Mouse (Mus musculus) brain, adult 2 months (tissue): Measurements from ENCODE around the gene Tnip1.
"Not testable (repeated sequence)": the region's sequence is repeated elsewhere in the genome, so short reads cannot be mapped to it uniquely, and the experiment has no call there.

ENCODE experiments used
- DNase-seq: peaks from one replicate; pipeline ENCODE4 v3.0.0; 2011; ENCODE audit warnings: low read depth, low spot score

Gene Tnip1

GRCm38 (mm10) chr11:54910081-54910665 lies 52.5 kb downstream of the Tnip1 start:
- no peak for DNase-seq

- no peak for DNase-seq
Measured at GRCm38 (mm10) chr11:54909273-54909672, 53.4 kb downstream of the Tnip1 start.

DNA sequence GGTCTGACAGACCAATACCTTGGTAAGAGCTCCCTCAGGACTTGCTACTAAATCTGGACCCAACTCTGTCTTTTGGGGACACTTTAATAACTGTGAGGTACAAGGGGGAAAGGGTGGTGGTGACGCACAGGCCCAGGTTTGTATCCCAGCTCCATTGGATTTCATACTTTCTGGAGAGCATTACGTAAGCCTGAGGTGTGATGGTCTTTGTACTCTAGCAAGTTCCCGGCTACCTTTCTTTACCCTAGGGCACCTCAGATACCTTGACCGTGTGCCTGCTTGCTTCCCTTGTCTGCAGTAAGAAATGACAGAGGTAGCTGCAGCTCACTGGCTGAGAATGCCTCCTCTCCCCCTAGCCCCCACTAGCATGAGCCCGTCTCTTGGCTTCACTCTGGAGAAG lies 55.5 kb downstream of the Tnip1 start:
- no peak for DNase-seq

DNA sequence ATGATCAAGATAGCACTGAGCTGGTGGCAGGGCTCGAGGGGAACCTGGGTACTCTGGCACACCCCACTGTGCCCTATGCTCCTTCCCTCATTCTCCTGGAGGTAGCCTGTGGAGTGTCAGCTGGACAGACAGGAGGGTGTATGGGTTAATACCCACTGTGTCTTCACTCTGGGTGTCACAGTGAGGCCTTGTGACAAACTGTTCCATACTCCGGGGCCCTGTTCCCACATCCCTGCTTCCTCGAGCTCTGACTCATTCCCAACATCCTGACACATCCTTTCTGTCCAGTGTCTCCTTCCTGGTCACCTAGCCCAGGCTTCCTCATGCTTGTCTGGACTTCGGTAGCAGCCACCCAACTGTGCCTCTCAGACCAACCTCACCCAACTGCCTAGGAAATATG lies 56.3 kb downstream of the Tnip1 start:
- DNase-seq = no peak

DNA sequence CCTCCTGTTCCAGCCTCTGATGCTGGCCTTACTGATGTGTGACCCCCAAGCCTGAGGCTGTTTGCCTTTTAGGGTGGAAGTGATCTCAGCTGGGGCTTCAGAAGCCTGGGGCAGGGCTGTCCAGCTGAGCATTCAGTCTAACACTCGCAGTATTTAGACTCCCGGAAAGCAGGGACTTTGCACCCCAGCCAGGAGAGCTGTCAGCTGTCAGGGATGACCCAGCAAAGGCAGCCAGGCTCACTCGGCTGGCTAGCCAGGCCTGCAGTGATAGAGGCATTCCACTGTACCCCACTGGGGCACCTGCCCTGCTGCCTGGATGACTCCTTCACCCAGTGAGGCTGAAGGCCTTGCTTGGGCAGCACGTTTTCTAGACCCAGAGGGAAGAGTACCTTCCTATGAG lies 56.8 kb downstream of the Tnip1 start:
- DNase-seq = no peak

DNA sequence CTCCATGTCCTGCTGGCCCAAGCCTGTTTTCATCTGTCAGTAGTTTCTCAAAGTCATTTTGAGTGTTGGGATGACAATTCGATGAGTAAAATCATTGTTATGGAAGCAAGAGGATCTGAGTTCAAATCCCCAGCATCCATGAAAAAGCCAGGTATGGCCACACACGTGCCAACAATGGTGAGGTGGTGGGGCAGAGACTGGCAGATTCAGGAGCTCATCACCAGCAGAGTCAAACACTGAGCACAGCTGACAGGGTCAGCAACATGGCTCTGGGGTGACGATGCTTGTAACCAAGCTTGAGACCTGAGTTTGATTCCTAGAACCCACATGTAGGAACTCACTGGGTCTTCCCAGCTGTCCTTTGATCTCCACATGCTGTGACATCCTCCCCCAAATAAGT lies 57.6 kb downstream of the Tnip1 start:
- no peak for DNase-seq

- DNase-seq = peak; percentile 69
Measured at GRCm38 (mm10) chr11:54903940-54904706, 58.6 kb downstream of the Tnip1 start.

GRCm38 (mm10) chr11:54903339-54903738 lies 59.4 kb downstream of the Tnip1 start:
- no peak for DNase-seq

DNA sequence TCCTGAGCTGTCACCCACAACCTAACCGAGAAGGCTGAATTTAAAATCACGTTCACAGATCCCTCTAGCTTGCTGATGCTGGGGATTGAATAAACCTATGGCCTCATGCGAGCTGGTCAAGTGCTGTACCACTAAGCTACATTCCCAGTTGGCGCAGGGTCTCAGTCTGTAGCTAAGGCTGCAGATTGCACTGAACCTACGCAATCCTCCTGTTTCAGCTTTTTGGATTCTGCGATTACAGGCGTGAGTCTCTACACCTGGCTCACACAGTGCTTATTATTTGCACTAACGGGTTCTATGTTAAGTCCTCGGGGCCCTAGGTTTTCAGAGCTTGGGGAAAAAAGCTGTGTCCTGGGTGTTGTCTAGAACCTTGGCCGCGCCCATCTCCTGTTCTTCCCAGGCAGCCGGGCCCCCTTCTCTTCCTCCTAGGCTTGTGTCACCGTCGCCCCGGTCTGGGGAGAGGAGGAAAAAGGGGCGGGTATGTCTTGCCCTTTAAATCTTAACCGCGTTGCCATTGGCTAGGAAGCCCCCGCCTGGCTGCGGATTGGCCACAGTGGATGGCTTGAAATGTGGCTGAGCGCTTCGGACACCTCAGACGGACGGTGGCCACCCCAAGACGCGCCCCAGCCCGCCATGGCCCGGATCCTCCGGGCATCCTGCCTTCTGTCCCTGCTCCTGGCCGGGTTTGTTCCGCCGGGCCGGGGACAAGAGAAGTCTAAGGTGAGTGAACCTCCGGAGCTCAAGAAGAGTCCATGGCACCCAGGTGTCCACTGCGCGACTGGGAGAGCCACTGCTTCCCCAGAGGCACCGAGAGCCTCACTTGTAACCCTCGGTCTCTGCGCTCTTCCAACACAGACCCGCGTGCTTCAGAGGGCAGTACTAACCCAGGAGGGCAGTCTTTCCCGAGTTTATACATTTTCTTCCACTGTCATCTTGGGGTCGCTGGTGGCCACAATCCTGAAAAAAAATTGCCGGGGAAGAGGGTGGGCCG lies 60.1 kb downstream of the Tnip1 start, which contains the start of gene Gpx3:
TSS of gene Gpx3 (plus strand) at position 121 of the 991 bp plus-strand sequence.
- peak; percentile 81 for DNase-seq

DNA sequence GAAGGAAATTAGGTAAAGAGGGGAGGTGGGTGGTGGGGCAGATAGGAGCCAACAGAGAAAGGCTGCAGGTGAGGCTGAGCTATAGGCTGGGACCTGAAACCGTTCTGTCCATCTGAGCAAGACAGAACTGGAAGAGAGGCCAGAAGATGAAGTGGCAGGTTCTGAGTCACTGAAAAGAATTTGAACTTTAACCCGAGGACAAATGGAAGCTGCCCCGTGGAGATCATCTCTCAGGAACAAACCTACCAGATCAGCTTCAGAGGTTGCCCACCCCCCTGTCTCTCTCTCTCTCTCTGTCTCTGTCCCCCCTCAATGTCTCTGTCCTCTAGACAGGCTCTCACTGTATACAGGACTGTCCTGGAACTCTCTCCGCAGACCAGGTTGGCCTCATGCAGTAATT lies 63.1 kb downstream of the Tnip1 start:
- DNase-seq = no peak

GRCm38 (mm10) chr11:54897470-54897869 lies 65.2 kb downstream of the Tnip1 start:
- DNase-seq = no peak

DNA sequence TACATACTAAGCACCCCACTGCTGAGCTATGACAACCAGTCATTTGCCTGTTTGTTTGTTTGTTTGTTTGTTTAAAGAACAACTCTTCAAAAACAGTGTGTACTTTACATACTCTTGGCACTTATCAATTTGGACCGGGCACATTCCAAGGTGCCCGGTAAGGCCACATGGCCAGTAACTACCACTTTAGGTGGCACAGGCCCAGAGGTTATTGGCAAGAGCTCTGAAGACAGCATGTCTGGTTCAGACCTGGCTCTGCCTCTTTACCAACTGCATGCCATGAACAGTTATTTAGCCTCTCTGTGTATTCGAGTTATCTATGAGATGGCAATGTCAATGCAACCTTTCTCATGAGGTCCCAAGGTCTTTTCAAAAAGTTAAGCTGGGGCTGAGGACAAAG lies 66.1 kb downstream of the Tnip1 start:
- DNase-seq = not testable (repeated sequence)

- DNase-seq = no peak
Measured at GRCm38 (mm10) chr11:54894589-54894988, 68.1 kb downstream of the Tnip1 start.

DNA sequence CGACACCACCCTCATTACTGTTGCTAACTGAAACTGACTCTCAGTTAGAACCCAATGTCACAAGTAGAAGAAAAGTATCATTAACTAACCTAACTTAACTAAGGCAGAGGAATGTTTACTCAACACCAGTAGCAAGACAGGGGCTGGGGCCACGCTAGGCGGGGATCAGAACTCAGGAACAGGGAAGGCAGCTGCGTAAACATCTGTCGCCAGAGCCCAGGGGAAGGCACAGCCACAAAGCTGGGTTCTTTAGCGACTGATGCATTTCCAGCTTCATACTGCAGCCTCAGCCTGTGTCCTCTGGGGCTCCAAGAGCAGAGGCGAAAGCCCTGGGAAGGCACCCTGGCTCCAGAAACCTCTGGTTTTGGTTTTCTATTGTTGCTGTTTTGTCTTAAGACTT lies 70.6 kb downstream of the Tnip1 start:
- no peak for DNase-seq

- no peak for DNase-seq
Measured at GRCm38 (mm10) chr11:54891341-54891740, 71.4 kb downstream of the Tnip1 start.

DNA sequence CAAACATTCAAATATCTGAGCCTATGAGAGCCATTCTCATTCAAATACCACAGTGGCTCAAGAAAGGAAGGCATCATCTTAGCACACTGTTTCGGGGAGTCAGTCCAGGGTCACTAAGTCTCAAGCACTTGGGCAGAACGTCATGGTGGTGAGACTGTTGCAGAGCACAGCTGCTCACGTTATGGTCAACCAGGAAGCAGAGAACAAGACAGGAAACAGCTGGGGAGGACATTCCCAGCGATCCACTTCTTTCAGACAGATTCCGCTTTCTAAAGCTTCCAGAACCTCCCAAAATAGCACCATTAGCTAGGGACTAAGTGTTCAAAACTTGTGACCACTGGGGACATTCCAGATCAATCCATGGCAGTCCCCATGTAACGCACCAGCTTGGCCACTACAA lies 74.8 kb downstream of the Tnip1 start:
- DNase-seq = no peak

GRCm38 (mm10) chr11:54885406-54885805 lies 77.3 kb downstream of the Tnip1 start:
- no peak for DNase-seq

- no peak for DNase-seq
Measured at GRCm38 (mm10) chr11:54884937-54885336, 77.8 kb downstream of the Tnip1 start.

- DNase-seq = no peak
Measured at GRCm38 (mm10) chr11:54884197-54884828, 78.4 kb downstream of the Tnip1 start.

GRCm38 (mm10) chr11:54882671-54883070 lies 80.0 kb downstream of the Tnip1 start:
- DNase-seq = no peak

- no peak for DNase-seq
Measured at GRCm38 (mm10) chr11:54881051-54881474, 81.7 kb downstream of the Tnip1 start.

DNA sequence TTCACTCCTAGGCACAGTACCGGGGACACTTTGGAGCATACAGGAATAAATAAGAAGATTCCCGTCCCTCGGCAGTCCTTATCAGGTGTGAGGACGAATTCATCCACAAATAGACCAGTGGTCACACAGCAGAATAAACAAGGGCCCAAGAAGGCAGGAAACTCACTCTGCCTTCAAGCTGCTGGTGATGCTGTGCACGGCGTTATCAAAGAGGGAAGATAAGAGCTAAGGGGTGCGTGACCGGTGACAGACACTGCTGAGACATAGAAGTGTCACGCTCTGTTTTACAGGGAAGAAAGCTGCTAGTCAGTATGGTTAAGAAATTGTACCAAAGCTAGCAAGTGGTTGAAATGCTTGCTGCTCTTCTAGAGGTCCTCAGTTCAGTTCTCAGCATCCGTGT lies 82.8 kb downstream of the Tnip1 start:
- no peak for DNase-seq
